Mouse (Mus musculus) lung, embryonic 16.5 days (tissue): ENCODE measurements around the gene Tbc1d25. TPM values are rescaled to one million over a fixed set of nuclear protein-coding genes. Genes with fewer than 3 reads are reported as not detected.

Source experiments
- ATAC-seq: fragments of 200-750 bp; cut with Nextera tagmentation; 2 replicates; pipeline ENCODE4 v1.8.0; 2017; ENCODE audit warnings: low read depth, mild to moderate bottlenecking, moderate library complexity
- H3K27ac ChIP-seq: fragments of 300-500 bp; sonication (generic); 2 replicates; pipeline ENCODE4 v1.5.1; 2014; ENCODE audit warnings: mild to moderate bottlenecking, control low read depth, low read length
- H3K27me3 ChIP-seq: fragments of 300-500 bp; sonication (generic); 2 replicates; pipeline ENCODE4 v1.6.1; 2014; ENCODE audit warnings: low read depth, low read length, mixed read lengths; ENCODE audit not compliant: control insufficient read depth, insufficient read depth
- H3K36me3 ChIP-seq: fragments of 300-500 bp; sonication (generic); 2 replicates; pipeline ENCODE4 v1.6.1; 2014; ENCODE audit warnings: low read length; ENCODE audit not compliant: control insufficient read depth, insufficient read depth
- H3K4me1 ChIP-seq: fragments of 300-500 bp; sonication (generic); replicated peaks from 2 replicates; pipeline ENCODE4 v1.6.1; 2014; ENCODE audit warnings: low read length, mixed read lengths; ENCODE audit not compliant: control insufficient read depth, insufficient read depth
- H3K4me2 ChIP-seq: fragments of 300-500 bp; sonication (generic); 2 replicates; pipeline ENCODE4 v1.6.1; 2014; ENCODE audit warnings: low read depth, low read length, control low read depth
- H3K4me3 ChIP-seq: fragments of 300-500 bp; sonication (generic); 2 replicates; pipeline ENCODE4 v1.5.1; 2014; ENCODE audit warnings: mild to moderate bottlenecking, low read length, control low read depth
- H3K9ac ChIP-seq: fragments of 300-500 bp; sonication (generic); 2 replicates; pipeline ENCODE4 v1.6.1; 2014; ENCODE audit warnings: low read length, control low read depth
- H3K9me3 ChIP-seq: fragments of 300-500 bp; sonication (generic); 2 replicates; pipeline ENCODE4 v1.6.1; 2016; ENCODE audit warnings: low read length; ENCODE audit not compliant: control insufficient read depth
- WGBS: fragments of 180-500 bp; shearing (Covaris S2); extraction: QIAGEN DNeasy Blood & Tissue Kit; methylation state at CpG from one replicate; pipeline ENCODE4 v1.1.7; 2014; 5-methylcytosine and 5-hydroxymethylcytosine counted together
- polyA plus RNA-seq: library from polyadenylated mRNA; unstranded; fragments of >200 nt; fragmentation: Nextera tagmentation; extraction: Ambion mirVana; gene quantifications from 2 replicates; pipeline ENCODE4 v1.2.1, GENCODE M21; 2015

Tbc1d25 gene
- 13.0 and 14.2 TPM in 2 replicates for polyA plus RNA-seq

- Histone ChIP-seq H3K36me3 (no peaks in the 10 kb centered on the region), H3K4me2 (peak within 1 kb of the TSS; percentile 60), H3K27ac (peak within 1 kb of the TSS; percentile 44; the same call in 1 of the 2 replicates), H3K9ac (peak within 1 kb of the TSS; percentile 72), H3K9me3 (no peaks in the 10 kb centered on the region), H3K4me1 (peaks cover 2% of the 10 kb centered on the region; the same call in 1 of the 2 replicates), H3K27me3 (no peaks in the 10 kb centered on the region), H3K4me3 (peak within 1 kb of the TSS; percentile 68)
- ATAC-seq, result peak; percentile 98
- 9% methylated on average over 55 of the region's 56 CpGs for WGBS
Observed at GRCm38 (mm10) chrX:8175504-8176385, at the start of gene Tbc1d25. Tbc1d25 (minus strand) TSS chrX:8176181.

DNA sequence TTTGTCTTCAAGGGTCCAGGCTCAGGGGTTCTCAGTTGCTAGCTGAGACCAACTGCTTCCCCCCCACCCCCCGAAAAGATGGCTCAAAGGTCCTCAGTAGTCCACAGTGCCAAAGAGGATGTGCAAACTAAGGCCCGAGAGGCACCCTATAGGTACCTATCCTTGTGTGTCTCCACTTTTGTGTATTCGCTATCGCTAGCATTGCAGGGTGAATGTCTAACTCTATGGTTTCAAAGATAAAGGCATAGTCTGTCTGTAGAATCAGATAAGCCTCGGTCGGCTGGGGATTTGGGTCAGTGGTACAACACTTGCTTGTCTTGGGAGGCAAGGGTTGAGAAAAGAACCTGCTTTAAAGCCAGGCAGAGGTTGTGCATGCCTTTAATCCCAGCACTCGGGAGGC lies 47.5 kb upstream of the Tbc1d25 start:
- H3K27me3 ChIP-seq, result no peaks in the 10 kb centered on the region
- H3K27ac ChIP-seq, result no peak overlapping the region
- no peak overlapping the region for H3K9ac ChIP-seq
- no peak overlapping the region for H3K4me2 ChIP-seq
- ATAC-seq, result no peak
- WGBS, result 81% methylated on average over 7 of the region's 7 CpGs
- no peak overlapping the region for H3K4me3 ChIP-seq
- no peaks in the 10 kb centered on the region for H3K36me3 ChIP-seq
- H3K4me1 ChIP-seq, result no peaks in the 10 kb centered on the region
- no peaks in the 10 kb centered on the region for H3K9me3 ChIP-seq

- Histone ChIP-seq H3K9me3 (no peaks in the 10 kb centered on the region), H3K4me2 (no peak overlapping the region), H3K27ac (no peak overlapping the region), H3K9ac (no peak overlapping the region), H3K27me3 (no peaks in the 10 kb centered on the region), H3K4me1 (no peaks in the 10 kb centered on the region), H3K4me3 (no peak overlapping the region), H3K36me3 (no peaks in the 10 kb centered on the region)
- WGBS, result 46% methylated on average over 7 of the region's 7 CpGs
- ATAC-seq, result no peak
Observed at GRCm38 (mm10) chrX:8222678-8223421, 46.9 kb upstream of the Tbc1d25 start.

- Histone ChIP-seq H3K9ac (no peak overlapping the region), H3K36me3 (no peaks in the 10 kb centered on the region), H3K9me3 (no peaks in the 10 kb centered on the region), H3K27ac (no peak overlapping the region), H3K4me3 (no peak overlapping the region), H3K4me1 (no peaks in the 10 kb centered on the region), H3K4me2 (no peak overlapping the region), H3K27me3 (no peaks in the 10 kb centered on the region)
- ATAC-seq, result no peak
- WGBS, result 78% methylated on average over 3 of the region's 3 CpGs
Observed at GRCm38 (mm10) chrX:8222296-8222677, 46.3 kb upstream of the Tbc1d25 start.

DNA sequence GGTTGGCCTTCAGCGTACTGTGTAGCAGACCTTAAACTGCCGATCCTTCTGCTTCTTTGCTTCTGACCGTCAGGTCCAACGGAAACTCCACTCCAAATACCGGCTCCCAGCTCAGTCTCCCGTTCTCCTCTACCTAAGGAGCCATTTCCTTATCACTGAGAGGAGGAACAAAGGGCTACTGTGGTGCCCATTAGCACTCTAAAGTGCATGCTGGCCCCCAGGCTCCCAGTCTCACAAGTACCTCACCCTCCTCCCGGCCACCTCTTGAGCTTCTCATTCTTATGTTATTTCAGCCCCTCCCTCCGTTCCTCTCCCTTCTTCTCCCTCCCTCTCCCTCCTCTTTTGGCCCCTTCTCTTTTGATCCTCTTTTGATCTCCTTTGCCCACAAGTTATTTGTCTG lies 43.7 kb upstream of the Tbc1d25 start:
- H3K27ac ChIP-seq, result peak overlapping the region; percentile 55
- ATAC-seq, result peak; percentile 79
- H3K9me3 ChIP-seq, result no peaks in the 10 kb centered on the region
- no peak overlapping the region for H3K9ac ChIP-seq
- no peaks in the 10 kb centered on the region for H3K36me3 ChIP-seq
- WGBS, result 38% methylated on average over 8 of the region's 8 CpGs
- no peak overlapping the region for H3K4me3 ChIP-seq
- no peak overlapping the region for H3K4me2 ChIP-seq
- H3K4me1 ChIP-seq, result no peaks in the 10 kb centered on the region
- H3K27me3 ChIP-seq, result no peaks in the 10 kb centered on the region

GRCm38 (mm10) chrX:8218114-8218513 lies 42.1 kb upstream of the Tbc1d25 start:
- no peak overlapping the region for H3K4me3 ChIP-seq
- H3K9me3 ChIP-seq, result no peaks in the 10 kb centered on the region
- no peak overlapping the region for H3K9ac ChIP-seq
- no peaks in the 10 kb centered on the region for H3K4me1 ChIP-seq
- H3K4me2 ChIP-seq, result no peak overlapping the region
- no peaks in the 10 kb centered on the region for H3K27me3 ChIP-seq
- H3K36me3 ChIP-seq, result no peaks in the 10 kb centered on the region
- no peak overlapping the region for H3K27ac ChIP-seq
- no peak for ATAC-seq
- WGBS, result 30% methylated on average over 2 of the region's 2 CpGs

GRCm38 (mm10) chrX:8217383-8217782 lies 41.4 kb upstream of the Tbc1d25 start:
- no peaks in the 10 kb centered on the region for H3K4me1 ChIP-seq
- no peaks in the 10 kb centered on the region for H3K27me3 ChIP-seq
- no peaks in the 10 kb centered on the region for H3K36me3 ChIP-seq
- ATAC-seq, result no peak
- WGBS, result 40% methylated on average over 6 of the region's 6 CpGs
- H3K4me3 ChIP-seq, result no peak overlapping the region
- no peak overlapping the region for H3K27ac ChIP-seq
- H3K4me2 ChIP-seq, result no peak overlapping the region
- H3K9me3 ChIP-seq, result no peaks in the 10 kb centered on the region
- no peak overlapping the region for H3K9ac ChIP-seq

- H3K36me3 ChIP-seq, result no peaks in the 10 kb centered on the region
- H3K9me3 ChIP-seq, result no peaks in the 10 kb centered on the region
- no peak overlapping the region for H3K9ac ChIP-seq
- H3K27ac ChIP-seq, result no peak overlapping the region
- H3K4me1 ChIP-seq, result no peaks in the 10 kb centered on the region
- no peaks in the 10 kb centered on the region for H3K27me3 ChIP-seq
- H3K4me3 ChIP-seq, result no peak overlapping the region
- no peak for ATAC-seq
- WGBS, result 69% methylated on average over 7 of the region's 7 CpGs
- no peak overlapping the region for H3K4me2 ChIP-seq
Observed at GRCm38 (mm10) chrX:8211490-8212207, 35.7 kb upstream of the Tbc1d25 start.

GRCm38 (mm10) chrX:8209720-8210119 lies 33.7 kb upstream of the Tbc1d25 start:
- no peaks in the 10 kb centered on the region for H3K4me1 ChIP-seq
- H3K4me2 ChIP-seq, result no peak overlapping the region
- no peaks in the 10 kb centered on the region for H3K9me3 ChIP-seq
- 49% methylated on average over 2 of the region's 2 CpGs for WGBS
- no peak overlapping the region for H3K27ac ChIP-seq
- H3K9ac ChIP-seq, result no peak overlapping the region
- no peak for ATAC-seq
- H3K27me3 ChIP-seq, result no peaks in the 10 kb centered on the region
- H3K36me3 ChIP-seq, result no peaks in the 10 kb centered on the region
- H3K4me3 ChIP-seq, result no peak overlapping the region
